7 mouse cellular contexts compared by ENCODE assay signal in genomic region chr1:92933611-92934010, GRCm38 (mm10). TPM values are rescaled to one million over a fixed set of nuclear protein-coding genes. Genes with fewer than 3 reads are reported as not detected.
A peak's percentile ranks its signal among the peaks of the same experiment; 100 is the strongest.
DNase-seq lines count a peak whose midpoint lies in the region; ATAC-seq and TF ChIP-seq lines count a peak whose summit lies in the region.

No protein-coding gene starts in this region.

- TF ChIP-seq CTCF in lung, postnatal 0 days (IDR thresholded peaks at IDR 0.05), result no peak

- no peaks in the 10 kb centered on the region for H3K36me3 ChIP-seq in lung, postnatal 0 days (ENCODE audit: insufficient read depth, low read length)
- peaks cover 10% of the 10 kb centered on the region for H3K36me3 ChIP-seq in forebrain, embryonic 10.5 days (replicated peaks)
- peaks cover 4% of the 10 kb centered on the region for H3K36me3 ChIP-seq in limb, embryonic 15.5 days
- H3K36me3 ChIP-seq in stomach, embryonic 15.5 days, result no peaks in the 10 kb centered on the region

- peak overlapping the region; percentile 66 for H3K4me3 ChIP-seq in lung, postnatal 0 days (ENCODE audit: low read depth, low read length)
- peak overlapping the region; percentile 81 for H3K4me3 ChIP-seq in forebrain, embryonic 10.5 days
- H3K4me3 ChIP-seq in limb, embryonic 15.5 days, result peak overlapping the region; percentile 80
- peak overlapping the region; percentile 80 for H3K4me3 ChIP-seq in stomach, embryonic 15.5 days (replicated peaks)

- no peak for ATAC-seq in lung, postnatal 0 days
- ATAC-seq in limb, embryonic 15.5 days (ENCODE audit: insufficient number of reproducible peaks, low FRiP score, low TSS enrichment, low read depth), result no peak
- ATAC-seq in stomach, embryonic 15.5 days (ENCODE audit: insufficient read depth, low FRiP score, low read depth), result no peak

- no peak for TF ChIP-seq EP300 in lung, postnatal 0 days (IDR thresholded peaks at IDR 0.05)

- peak; percentile 15 for DNase-seq in lung, postnatal 0 days (ENCODE audit: low spot score)
- DNase-seq in lung, postnatal 25 days (ENCODE audit: low spot score), result no peak
- no peak for DNase-seq in forebrain, embryonic 10.5 days (ENCODE audit: extremely low spot score, low spot score)
- DNase-seq in ovary, postnatal 10 days (ENCODE audit: low spot score), result no peak
- DNase-seq in layer of hippocampus, adult 8-10 months (ENCODE audit: low spot score in 2 of 2), result no peak

- H3K4me1 ChIP-seq in lung, postnatal 0 days (ENCODE audit: insufficient read depth, low read depth, low read length), result peaks cover 11% of the 10 kb centered on the region
- peaks cover 31% of the 10 kb centered on the region for H3K4me1 ChIP-seq in forebrain, embryonic 10.5 days
- peaks cover 18% of the 10 kb centered on the region for H3K4me1 ChIP-seq in limb, embryonic 15.5 days
- peaks cover 20% of the 10 kb centered on the region for H3K4me1 ChIP-seq in stomach, embryonic 15.5 days

- no peaks in the 10 kb centered on the region for H3K27me3 ChIP-seq in lung, postnatal 0 days (replicated peaks; ENCODE audit: insufficient read depth, low read length)
- no peaks in the 10 kb centered on the region; the same call in 1 of the 2 replicates for H3K27me3 ChIP-seq in forebrain, embryonic 10.5 days (ENCODE audit: poor library complexity, severe bottlenecking)
- H3K27me3 ChIP-seq in limb, embryonic 15.5 days, result no peaks in the 10 kb centered on the region
- H3K27me3 ChIP-seq in stomach, embryonic 15.5 days (replicated peaks), result 0 out of 2 replicates have a peak, but pooled peaks cover 4% of the 10 kb centered on the region

- peak overlapping the region; percentile 94 for H3K4me2 ChIP-seq in lung, postnatal 0 days (replicated peaks; ENCODE audit: low read depth, low read length)
- H3K4me2 ChIP-seq in limb, embryonic 15.5 days, result peak overlapping the region; percentile 74
- peak overlapping the region; percentile 81 for H3K4me2 ChIP-seq in stomach, embryonic 15.5 days

- no peaks in the 10 kb centered on the region for H3K9me3 ChIP-seq in lung, postnatal 0 days (ENCODE audit: low read length)
- H3K9me3 ChIP-seq in forebrain, embryonic 10.5 days, result peaks cover 11% of the 10 kb centered on the region; the same call in 1 of the 2 replicates
- H3K9me3 ChIP-seq in limb, embryonic 15.5 days, result no peaks in the 10 kb centered on the region
- H3K9me3 ChIP-seq in stomach, embryonic 15.5 days, result no peaks in the 10 kb centered on the region

- H3K9ac ChIP-seq in lung, postnatal 0 days (replicated peaks; ENCODE audit: low read depth), result no peak overlapping the region
- H3K9ac ChIP-seq in limb, embryonic 15.5 days, result peak overlapping the region; percentile 41
- peak overlapping the region; percentile 30; the same call in 1 of the 2 replicates for H3K9ac ChIP-seq in stomach, embryonic 15.5 days

- peak overlapping the region; percentile 84 for H3K27ac ChIP-seq in lung, postnatal 0 days (ENCODE audit: low read length)
- peak overlapping the region; percentile 92 for H3K27ac ChIP-seq in forebrain, embryonic 10.5 days
- peak overlapping the region; percentile 98 for H3K27ac ChIP-seq in limb, embryonic 15.5 days
- peak overlapping the region; percentile 98 for H3K27ac ChIP-seq in stomach, embryonic 15.5 days

- 58% methylated on average over 4 of the region's 4 CpGs for WGBS in lung, postnatal 0 days
- 83% methylated on average over 4 of the region's 4 CpGs for WGBS in forebrain, embryonic 10.5 days
- WGBS in limb, embryonic 15.5 days, result 78% methylated on average over 4 of the region's 4 CpGs
- 69% methylated on average over 4 of the region's 4 CpGs for WGBS in stomach, embryonic 15.5 days

RNA-seq across cellular contexts. Expression of gene Capn10, which starts 0.6 kb away (rescaled TPM):
- polyA plus RNA-seq in lung, postnatal 0 days (2015; fragmentation: Nextera tagmentation; extraction: Ambion mirVana), result 16.3 and 16.6 TPM in 2 replicates
- polyA plus RNA-seq in forebrain, embryonic 10.5 days (2016; fragmentation: Nextera tagmentation; extraction: Ambion mirVana), result 37.3 and 42.7 TPM in 2 replicates
- 29.1 and 29.9 TPM in 2 replicates for polyA plus RNA-seq in limb, embryonic 15.5 days (2015; fragmentation: Nextera tagmentation; extraction: Ambion mirVana)
- 35.5 and 35.9 TPM in 2 replicates for polyA plus RNA-seq in stomach, embryonic 15.5 days (2015; fragmentation: Nextera tagmentation; extraction: Ambion mirVana)
- 10 to 100 TPM; 39.9 to 46.3 (median 43.1) TPM for total RNA-seq in layer of hippocampus, adult 8-10 months (2022)

RNA-seq across cellular contexts. Expression of gene Gpr35, which starts 17.1 kb away (rescaled TPM):
- 1.2 and 1.7 TPM in 2 replicates for polyA plus RNA-seq in lung, postnatal 0 days (2015; fragmentation: Nextera tagmentation; extraction: Ambion mirVana)
- 0.05 and 0.14 TPM in 2 replicates for polyA plus RNA-seq in forebrain, embryonic 10.5 days (2016; fragmentation: Nextera tagmentation; extraction: Ambion mirVana)
- 1.8 and 2.5 TPM in 2 replicates for polyA plus RNA-seq in limb, embryonic 15.5 days (2015; fragmentation: Nextera tagmentation; extraction: Ambion mirVana)
- polyA plus RNA-seq in stomach, embryonic 15.5 days (2015; fragmentation: Nextera tagmentation; extraction: Ambion mirVana), result 6.2 and 7.7 TPM in 2 replicates
- under 1 TPM in 3 of 4 experiments, not detected in 1; 0.39 to 0.61 (median 0.51) TPM for total RNA-seq in layer of hippocampus, adult 8-10 months (2022)

RNA-seq across cellular contexts. Expression of gene Rnpepl1, which starts 23.0 kb away (rescaled TPM):
- polyA plus RNA-seq in lung, postnatal 0 days (2015; fragmentation: Nextera tagmentation; extraction: Ambion mirVana), result 58.7 and 60.7 TPM in 2 replicates
- 21.2 and 22.7 TPM in 2 replicates for polyA plus RNA-seq in forebrain, embryonic 10.5 days (2016; fragmentation: Nextera tagmentation; extraction: Ambion mirVana)
- polyA plus RNA-seq in limb, embryonic 15.5 days (2015; fragmentation: Nextera tagmentation; extraction: Ambion mirVana), result 37.7 and 44.7 TPM in 2 replicates
- polyA plus RNA-seq in stomach, embryonic 15.5 days (2015; fragmentation: Nextera tagmentation; extraction: Ambion mirVana), result 44.0 and 45.5 TPM in 2 replicates
- total RNA-seq in layer of hippocampus, adult 8-10 months (2022), result 10 to 100 TPM; 38.0 to 46.2 (median 44.3) TPM

RNA-seq across cellular contexts. Expression of gene Dusp28, which starts 26.8 kb away (rescaled TPM):
- 16.3 and 18.3 TPM in 2 replicates for polyA plus RNA-seq in lung, postnatal 0 days (2015; fragmentation: Nextera tagmentation; extraction: Ambion mirVana)
- 14.3 and 14.8 TPM in 2 replicates for polyA plus RNA-seq in forebrain, embryonic 10.5 days (2016; fragmentation: Nextera tagmentation; extraction: Ambion mirVana)
- polyA plus RNA-seq in limb, embryonic 15.5 days (2015; fragmentation: Nextera tagmentation; extraction: Ambion mirVana), result 9.8 and 11.7 TPM in 2 replicates
- polyA plus RNA-seq in stomach, embryonic 15.5 days (2015; fragmentation: Nextera tagmentation; extraction: Ambion mirVana), result 12.8 and 15.9 TPM in 2 replicates
- total RNA-seq in layer of hippocampus, adult 8-10 months (2022), result 10 to 100 TPM; 13.9 to 16.5 (median 15.6) TPM

RNA-seq across cellular contexts. Expression of gene Ankmy1, which starts 30.9 kb away (rescaled TPM):
- 0.50 and 0.57 TPM in 2 replicates for polyA plus RNA-seq in lung, postnatal 0 days (2015; fragmentation: Nextera tagmentation; extraction: Ambion mirVana)
- polyA plus RNA-seq in forebrain, embryonic 10.5 days (2016; fragmentation: Nextera tagmentation; extraction: Ambion mirVana), result 0.34 and 0.90 TPM in 2 replicates
- polyA plus RNA-seq in limb, embryonic 15.5 days (2015; fragmentation: Nextera tagmentation; extraction: Ambion mirVana), result 0.20 and 0.43 TPM in 2 replicates
- 0.19 and 0.34 TPM in 2 replicates for polyA plus RNA-seq in stomach, embryonic 15.5 days (2015; fragmentation: Nextera tagmentation; extraction: Ambion mirVana)
- total RNA-seq in layer of hippocampus, adult 8-10 months (2022), result under 1 TPM; 0.31 to 0.37 (median 0.36) TPM
